13 mouse cellular contexts compared by ENCODE assay signal in the genomic region with DNA sequence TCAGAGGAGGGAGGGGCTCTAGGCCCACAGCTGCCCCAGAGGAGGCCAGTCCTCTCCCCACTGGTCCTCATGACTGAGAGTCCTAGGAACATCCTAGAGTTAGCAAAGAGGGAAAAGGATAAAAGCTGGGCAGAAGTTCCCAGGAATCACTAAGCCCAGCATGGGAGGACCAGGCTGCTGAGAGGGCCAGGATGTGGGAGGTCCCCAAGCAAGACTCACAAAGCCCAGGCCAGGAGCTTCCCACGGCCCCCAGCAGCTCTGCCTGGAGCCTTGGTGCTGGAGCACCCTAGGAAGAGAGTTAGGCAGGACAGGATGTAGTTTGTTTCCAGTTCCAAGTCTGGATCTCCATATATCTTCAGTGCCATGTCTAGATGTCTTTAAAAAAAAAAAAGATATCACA.
"Had no signal": no experiment of that assay in that cellular context is flagged by ENCODE, and none has a peak within 500 bp of the region (broad histone marks: within the 10 kb centered on the region; RNA-seq: fewer than 3 reads in every experiment).

No protein-coding gene starts in this region.

- H3K36me3 ChIP-seq: limb, embryonic 12.5 days; limb, embryonic 15.5 days; stomach, embryonic 15.5 days had no signal

- H3K9ac ChIP-seq: limb, embryonic 12.5 days; limb, embryonic 15.5 days; liver, embryonic 14.5 days; liver, postnatal 0 days; lung, embryonic 14.5 days; stomach, embryonic 15.5 days had no signal

- DNase-seq: kidney, adult 11 months; kidney, postnatal 14 days; kidney, postnatal 4 days; left cerebral cortex, postnatal 4 days; liver, postnatal 0 days; lung, embryonic 14.5 days; lung, postnatal 10 days; midbrain, embryonic 14.5 days; thymus, postnatal 25 days had no signal

- H3K27ac ChIP-seq: limb, embryonic 12.5 days; limb, embryonic 15.5 days; liver, embryonic 14.5 days; stomach, embryonic 15.5 days had no signal

- H3K4me3 ChIP-seq: limb, embryonic 12.5 days; limb, embryonic 15.5 days; stomach, embryonic 15.5 days had no signal
